Mouse (Mus musculus) spleen, adult 18-20 months (tissue): ENCODE measurements around the gene Fbxo21.

ENCODE experiments used
- DNase-seq, 2 experiments: peaks; one replicate each; pipeline ENCODE4 v3.0.0; 2022; ENCODE audit warnings: mixed read lengths in 2 of 2

The Fbxo21 gene

DNA sequence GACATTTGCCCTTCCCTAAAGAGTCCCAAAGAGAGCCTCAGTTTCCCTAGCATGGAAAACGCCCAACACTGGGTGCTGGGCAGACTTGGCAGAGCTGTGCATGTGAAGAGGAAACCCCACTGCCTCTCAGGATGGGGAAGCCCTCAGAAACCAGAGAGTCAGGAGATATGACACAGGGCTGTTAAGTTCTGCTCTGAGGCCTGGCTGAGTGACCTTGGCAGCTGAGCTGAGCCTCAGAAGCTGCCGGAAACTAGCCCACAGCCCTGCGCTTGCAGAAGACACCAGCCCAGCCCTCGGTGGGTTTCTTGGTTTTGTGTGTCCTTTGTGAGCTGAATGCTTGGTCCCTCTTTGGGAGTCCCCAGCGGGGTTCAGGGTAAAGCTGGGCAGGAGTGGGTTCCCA lies 72.4 kb downstream of the Fbxo21 start:
- DNase-seq: no peak

DNA sequence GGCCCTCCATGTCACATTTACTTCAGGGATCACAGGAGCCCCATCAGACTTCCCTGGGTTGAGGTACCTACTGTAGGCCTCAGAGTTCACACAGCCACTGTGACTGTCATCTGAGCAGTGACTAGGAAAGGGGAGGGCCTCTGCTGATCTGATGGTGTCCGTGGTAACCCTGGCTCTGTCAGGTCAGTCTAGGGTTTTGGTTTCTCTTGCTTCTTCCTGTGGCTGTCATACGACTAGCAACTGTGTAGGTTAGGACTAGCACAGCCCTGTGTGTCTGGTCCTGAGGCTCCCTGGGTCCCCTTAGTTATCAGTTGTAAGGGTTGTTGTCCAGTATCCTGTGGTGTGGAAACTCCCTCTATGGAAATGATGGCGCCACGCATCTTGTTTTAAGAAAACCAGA lies 74.2 kb downstream of the Fbxo21 start:
- no peak for DNase-seq

DNA sequence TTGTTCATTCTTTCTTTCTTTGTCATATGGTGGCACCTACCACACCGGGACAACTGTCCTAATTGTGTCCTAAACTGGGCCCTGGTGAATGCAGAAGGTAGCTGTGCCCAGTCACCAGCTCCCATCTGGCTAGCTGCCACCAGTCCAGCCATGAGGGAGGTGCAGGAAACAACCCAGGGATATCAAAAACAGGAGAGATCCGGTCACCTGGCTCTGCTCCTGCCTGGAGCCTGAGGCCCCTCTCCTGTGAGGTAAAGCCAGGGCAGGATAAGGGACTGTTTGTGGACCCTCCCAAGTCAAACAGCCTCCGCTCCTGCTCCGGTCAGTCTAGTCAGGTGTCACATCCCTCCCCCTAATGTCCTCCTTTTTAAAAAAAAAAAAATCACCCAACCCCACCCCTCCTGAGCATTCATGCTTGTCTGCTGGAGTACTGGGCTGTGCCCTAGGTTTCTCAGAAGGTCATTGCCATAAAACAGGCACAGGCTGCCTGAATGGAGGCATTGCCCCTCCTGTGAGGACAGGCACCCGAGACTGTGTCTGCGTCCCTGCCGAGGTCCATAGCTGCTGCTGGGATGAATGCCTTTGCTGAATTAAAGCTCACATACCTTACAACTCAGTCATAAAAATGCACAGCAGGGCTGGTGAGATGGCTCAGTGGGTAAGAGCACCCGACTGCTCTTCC lies 75.6 kb downstream of the Fbxo21 start:
- no peak for DNase-seq

DNA sequence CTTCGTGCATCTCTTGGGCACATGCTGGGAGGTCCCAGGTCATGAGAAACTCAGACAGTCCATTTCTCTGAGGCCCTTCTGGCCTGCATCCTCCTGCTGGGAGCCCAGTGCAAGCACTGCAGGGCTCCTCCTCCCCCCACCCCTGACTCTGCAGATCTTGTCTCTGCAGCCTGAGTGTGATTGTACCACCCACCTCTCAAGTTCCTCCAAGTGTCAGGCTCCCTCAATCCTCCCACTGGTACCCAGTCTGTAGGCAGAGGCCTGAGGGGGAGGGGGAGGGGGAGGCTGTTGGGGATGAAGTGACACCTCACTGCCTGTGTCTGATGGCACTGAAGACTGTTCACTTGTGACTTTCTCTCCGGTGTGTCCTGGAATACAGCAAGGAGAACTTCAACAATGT lies 76.7 kb downstream of the Fbxo21 start:
- no peak for DNase-seq

DNA sequence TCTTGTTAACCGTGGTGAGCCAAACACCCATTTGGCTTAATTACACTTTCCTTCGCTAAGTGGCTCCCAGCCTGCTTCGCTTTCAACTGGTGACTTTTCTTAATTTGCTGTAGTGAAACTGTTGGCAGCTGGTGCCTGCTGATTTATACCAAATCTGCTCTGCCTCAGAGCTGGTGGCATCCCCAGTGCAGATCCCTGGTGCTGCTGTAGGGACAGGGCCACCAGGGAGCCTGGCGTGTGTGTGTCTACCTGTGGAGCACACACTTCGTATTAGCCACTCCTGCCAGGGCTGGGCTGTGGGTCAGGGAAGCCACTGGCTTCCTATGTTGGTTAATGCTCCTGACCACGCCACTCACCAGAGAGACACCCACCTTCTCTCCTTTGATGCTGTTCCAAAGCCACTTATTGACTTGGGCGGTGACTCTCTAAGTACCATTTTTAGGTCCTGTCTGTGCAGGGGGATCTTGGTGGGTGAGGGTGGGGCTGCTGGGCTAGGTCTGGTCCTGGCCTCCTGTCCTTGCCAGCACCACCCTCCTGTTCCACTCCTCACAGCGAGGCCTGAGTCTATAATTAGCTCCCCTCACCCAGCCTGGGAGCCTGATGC lies 81.1 kb downstream of the Fbxo21 start:
- DNase-seq: no peak

DNA sequence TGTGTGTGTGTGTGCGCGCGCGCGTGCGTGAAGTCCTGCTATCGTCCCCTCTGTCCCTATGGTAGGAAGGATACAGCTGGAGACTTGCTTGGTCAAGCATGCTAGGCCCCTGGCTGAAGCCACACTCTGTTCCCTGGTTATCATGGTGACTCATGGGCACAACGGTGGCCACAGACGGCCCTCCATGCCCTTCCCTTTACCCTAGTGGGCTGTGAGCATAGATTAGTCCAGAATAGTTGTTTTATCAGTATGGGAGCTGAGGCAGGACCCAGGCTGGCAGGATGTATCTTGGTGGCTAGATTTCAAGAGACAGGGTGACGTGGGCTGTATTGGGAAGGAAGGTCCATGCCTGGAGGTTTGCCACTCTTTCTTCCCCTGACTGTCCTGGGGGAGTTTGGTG lies 82.3 kb downstream of the Fbxo21 start:
- no peak for DNase-seq

DNA sequence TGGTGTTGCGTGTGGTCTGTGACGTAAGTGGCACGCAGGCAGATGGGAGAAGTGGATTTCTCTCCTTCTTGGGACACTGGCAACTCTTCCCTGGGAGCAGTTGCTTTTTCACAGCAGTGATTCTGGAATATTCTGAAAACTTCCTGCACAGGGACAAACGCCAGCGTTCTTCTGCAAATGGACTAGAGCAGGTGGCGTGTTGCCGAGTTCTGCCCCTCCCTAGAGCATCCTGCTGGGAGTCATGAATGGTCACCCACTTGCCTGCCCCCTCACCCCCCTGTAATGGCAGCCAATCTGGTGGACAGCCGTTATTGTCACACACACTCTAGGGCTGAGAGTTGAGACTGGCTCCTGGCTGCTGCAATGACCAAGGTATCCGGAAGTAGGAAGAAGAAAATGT lies 83.1 kb downstream of the Fbxo21 start:
- no peak for DNase-seq
